Mouse (Mus musculus) frontal cortex, postnatal 25 days (tissue): ENCODE measurements around the gene Ascc1.

Experiments used
- DNase-seq, 2 experiments: peaks; one replicate each; pipeline ENCODE4 v3.0.0; 2022; ENCODE audit warnings: low spot score in 2 of 2

Ascc1 gene

GRCm38 (mm10) chr10:60080171-60080570, 77.6 kb downstream of the Ascc1 start:
- no peak for DNase-seq

- DNase-seq: no peak
Measured at GRCm38 (mm10) chr10:60080601-60080981, 78.0 kb downstream of the Ascc1 start.

- no peak for DNase-seq
Measured at GRCm38 (mm10) chr10:60080982-60081825, 78.6 kb downstream of the Ascc1 start.

GRCm38 (mm10) chr10:60081905-60082304, 79.3 kb downstream of the Ascc1 start:
- DNase-seq: no peak

- DNase-seq: no peak
Measured at GRCm38 (mm10) chr10:60084065-60084464, 81.5 kb downstream of the Ascc1 start.

GRCm38 (mm10) chr10:60092311-60092710, 89.7 kb downstream of the Ascc1 start:
- DNase-seq: no peak

GRCm38 (mm10) chr10:60093751-60094150, 91.1 kb downstream of the Ascc1 start:
- no peak for DNase-seq

GRCm38 (mm10) chr10:60095558-60095957, 93.0 kb downstream of the Ascc1 start:
- DNase-seq: no peak

- DNase-seq: no peak
Measured at GRCm38 (mm10) chr10:60096302-60096701, 93.7 kb downstream of the Ascc1 start.

- DNase-seq: no peak
Measured at GRCm38 (mm10) chr10:60097146-60097545, 94.5 kb downstream of the Ascc1 start.

- DNase-seq: no peak
Measured at GRCm38 (mm10) chr10:60097774-60098173, 95.2 kb downstream of the Ascc1 start.

GRCm38 (mm10) chr10:60105391-60106145, 103.0 kb downstream of the Ascc1 start:
- no peak for DNase-seq

GRCm38 (mm10) chr10:60106146-60106530, 103.5 kb downstream of the Ascc1 start, which contains the start of gene Spock2:
TSS of gene Spock2 (plus strand) at chr10:60106219.
- peak; percentile 64 to 72 for DNase-seq

- peak in 1 of 2 experiments; percentile 44 for DNase-seq
Measured at GRCm38 (mm10) chr10:60106531-60107186, 104.1 kb downstream of the Ascc1 start.

- DNase-seq: no peak
Measured at GRCm38 (mm10) chr10:60107448-60107847, 104.8 kb downstream of the Ascc1 start.

GRCm38 (mm10) chr10:60108321-60109111, 105.9 kb downstream of the Ascc1 start:
- no peak for DNase-seq

- no peak for DNase-seq
Measured at GRCm38 (mm10) chr10:60109336-60109735, 106.7 kb downstream of the Ascc1 start.

GRCm38 (mm10) chr10:60109989-60110388, 107.4 kb downstream of the Ascc1 start:
- no peak for DNase-seq

- DNase-seq: no peak
Measured at GRCm38 (mm10) chr10:60110908-60111475, 108.4 kb downstream of the Ascc1 start.

GRCm38 (mm10) chr10:60113965-60114690, 111.5 kb downstream of the Ascc1 start:
- DNase-seq: no peak
